ENCODE assay signal across 13 mouse cellular contexts in genomic region chr13:41705636-41706035, GRCm38 (mm10).
DNase-seq lines count a peak whose midpoint lies in the region; ATAC-seq lines count a peak whose summit lies in the region.
"Had no signal": no experiment of that assay in that cellular context is flagged by ENCODE, and none has a peak within 500 bp of the region (broad histone marks: within the 10 kb centered on the region; RNA-seq: fewer than 3 reads in every experiment).

No protein-coding gene starts in this region.

- no peak overlapping the region for H3K9ac ChIP-seq in kidney, embryonic 14.5 days (ENCODE audit: low read depth, low read length)
- no peak overlapping the region for H3K9ac ChIP-seq in embryonic facial prominence, embryonic 14.5 days (ENCODE audit: low read depth, low read length)
- H3K9ac ChIP-seq: intestine, embryonic 15.5 days; limb, embryonic 13.5 days had no signal

- peak overlapping the region; percentile 47 for H3K27ac ChIP-seq in kidney, embryonic 14.5 days (ENCODE audit: low read depth, low read length)
- no peak overlapping the region for H3K27ac ChIP-seq in embryonic facial prominence, embryonic 14.5 days (replicated peaks; ENCODE audit: low read depth, low read length)
- H3K27ac ChIP-seq: intestine, embryonic 15.5 days; limb, embryonic 13.5 days; macrophage had no signal

- H3K9me3 ChIP-seq in kidney, embryonic 14.5 days (ENCODE audit: control insufficient read depth, low read length), result no peaks in the 10 kb centered on the region
- H3K9me3 ChIP-seq in embryonic facial prominence, embryonic 14.5 days (ENCODE audit: control insufficient read depth, low read length), result no peaks in the 10 kb centered on the region
- H3K9me3 ChIP-seq: intestine, embryonic 15.5 days; limb, embryonic 13.5 days had no signal

- H3K4me2 ChIP-seq in kidney, embryonic 14.5 days (replicated peaks; ENCODE audit: low read depth, low read length), result no peak overlapping the region
- no peak overlapping the region for H3K4me2 ChIP-seq in embryonic facial prominence, embryonic 14.5 days (ENCODE audit: low read depth, low read length)
- H3K4me2 ChIP-seq: intestine, embryonic 15.5 days; limb, embryonic 13.5 days had no signal

- H3K4me3 ChIP-seq in kidney, embryonic 14.5 days (ENCODE audit: low read length), result no peak overlapping the region
- H3K4me3 ChIP-seq in embryonic facial prominence, embryonic 14.5 days (ENCODE audit: low read depth, low read length), result no peak overlapping the region
- H3K4me3 ChIP-seq: intestine, embryonic 15.5 days; limb, embryonic 13.5 days had no signal

- H3K27me3 ChIP-seq in kidney, embryonic 14.5 days (ENCODE audit: control insufficient read depth, insufficient read depth, low read length), result no peaks in the 10 kb centered on the region
- H3K27me3 ChIP-seq in embryonic facial prominence, embryonic 14.5 days (replicated peaks; ENCODE audit: control insufficient read depth, insufficient read depth, low read length), result no peaks in the 10 kb centered on the region
- H3K27me3 ChIP-seq: intestine, embryonic 15.5 days; limb, embryonic 13.5 days had no signal

- no peak for DNase-seq in kidney, adult 11 months
- peak; percentile 59 for DNase-seq in NIH3T3 (ENCODE audit: low read depth)
- DNase-seq in embryonic facial prominence, embryonic 14.5 days (ENCODE audit: low spot score), result peak; percentile 13
- peak; percentile 52 for DNase-seq in lung, postnatal 10 days
- DNase-seq in c-Kit-positive CD71-positive TER-119-positive erythroid progenitor cells, embryonic 14.5 days (ENCODE audit: low spot score), result no peak
- no peak for DNase-seq in right cerebral cortex, postnatal 14 days
- DNase-seq: cerebellum, adult 11-12 months; right cerebral cortex, postnatal 25 days; thymus, postnatal 25 days had no signal

- H3K36me3 ChIP-seq in kidney, embryonic 14.5 days (ENCODE audit: control insufficient read depth, insufficient read depth, low read length), result no peaks in the 10 kb centered on the region
- no peaks in the 10 kb centered on the region for H3K36me3 ChIP-seq in embryonic facial prominence, embryonic 14.5 days (ENCODE audit: control insufficient read depth, insufficient read depth, low read length)
- H3K36me3 ChIP-seq: intestine, embryonic 15.5 days; limb, embryonic 13.5 days had no signal

- H3K4me1 ChIP-seq in kidney, embryonic 14.5 days (ENCODE audit: control insufficient read depth, insufficient read depth, low read length), result peaks cover 4% of the 10 kb centered on the region; the same call in 1 of the 2 replicates
- H3K4me1 ChIP-seq in embryonic facial prominence, embryonic 14.5 days (ENCODE audit: control insufficient read depth, insufficient read depth, low read length), result no peaks in the 10 kb centered on the region

- 18% methylated on average over 4 of the region's 4 CpGs for WGBS in kidney, embryonic 14.5 days
- 27% methylated on average over 4 of the region's 4 CpGs for WGBS in embryonic facial prominence, embryonic 14.5 days

- peak; percentile 59; the same call in 1 of the 2 replicates for ATAC-seq in kidney, embryonic 14.5 days (ENCODE audit: low FRiP score, low TSS enrichment)
- ATAC-seq in embryonic facial prominence, embryonic 14.5 days (ENCODE audit: low read depth), result peak; percentile 21; the same call in 1 of the 2 replicates
- ATAC-seq: intestine, embryonic 15.5 days had no signal

Comparison
In these comparisons a context has a peak if more than half of its experiments do, and no peak if none do; other contexts are left out.
1. DNase-seq: peak in NIH3T3 (single experiment), embryonic facial prominence, embryonic 14.5 days (single experiment) and lung, postnatal 10 days (single experiment); none in kidney, adult 11 months (single experiment), c-Kit-positive CD71-positive TER-119-positive erythroid progenitor cells, embryonic 14.5 days (single experiment) and right cerebral cortex, postnatal 14 days (single experiment).